16 mouse cellular contexts compared by ENCODE assay signal in the genomic region with DNA sequence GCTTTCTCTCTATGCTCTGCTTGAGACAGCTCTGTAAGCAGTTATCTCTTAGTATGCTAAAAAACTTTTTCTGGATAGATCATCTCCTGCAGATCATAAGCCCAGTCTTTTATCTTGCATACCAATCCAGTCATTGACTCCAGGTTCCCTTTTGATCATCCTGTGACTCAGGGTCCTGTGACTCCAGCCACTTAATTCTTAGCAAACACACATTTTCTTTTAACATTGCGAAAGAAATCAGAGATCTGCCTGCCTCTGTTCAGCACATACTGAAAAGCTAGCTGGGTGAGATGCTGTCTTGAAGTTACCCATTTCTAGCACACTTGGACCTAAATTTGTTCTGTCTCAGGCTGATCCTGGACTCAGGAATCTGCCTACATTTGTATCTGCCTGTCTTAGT. TPM values are rescaled to one million over a fixed set of nuclear protein-coding genes. Genes with fewer than 3 reads are reported as not detected.
"Had no signal": no experiment of that assay in that cellular context is flagged by ENCODE, and none has a peak within 500 bp of the region (broad histone marks: within the 10 kb centered on the region; RNA-seq: fewer than 3 reads in every experiment).

No protein-coding gene starts in this region.

- H3K4me3 ChIP-seq: intestine, embryonic 15.5 days; left cerebral cortex, adult 2 months; liver, embryonic 12.5 days; liver, embryonic 15.5 days; stomach, embryonic 15.5 days had no signal

- H3K36me3 ChIP-seq: intestine, embryonic 15.5 days; liver, embryonic 12.5 days; liver, embryonic 15.5 days; stomach, embryonic 15.5 days had no signal

- H3K4me1 ChIP-seq: liver, embryonic 12.5 days; liver, embryonic 15.5 days; stomach, embryonic 15.5 days had no signal

- DNase-seq: kidney, adult 18-20 months; kidney, postnatal 10 days; kidney, postnatal 36 days; layer of hippocampus, postnatal 36 days; lung, adult 2 months; lung, postnatal 14 days; midbrain, embryonic 14.5 days; right cerebral cortex, postnatal 14 days; right cerebral cortex, postnatal 4 days; thymus, postnatal 25 days had no signal

- H3K27ac ChIP-seq: intestine, embryonic 15.5 days; left cerebral cortex, adult 2 months; liver, embryonic 12.5 days; liver, embryonic 15.5 days; stomach, embryonic 15.5 days had no signal

RNA-seq across cellular contexts. Expression of gene Igsf11, which starts 7.6 kb away (rescaled TPM):
- polyA plus RNA-seq: thymus, postnatal 0 days had no signal
